Mouse (Mus musculus) gastrocnemius, postnatal 25 days (tissue): Measurements from ENCODE around the gene Ndufs4. TPM values are rescaled to one million over a fixed set of nuclear protein-coding genes. Genes with fewer than 3 reads are reported as not detected.
"Not testable (repeated sequence)": the region's sequence is repeated elsewhere in the genome, so short reads cannot be mapped to it uniquely, and the experiment has no call there.

Experiments used
- DNase-seq: peaks from one replicate; pipeline ENCODE4 v3.0.0; 2022
- total RNA-seq, 2 experiments: library from RNA; stranded (reverse); gene quantifications; 1 replicate in 1 of 2; 2 replicates in 1 of 2; pipeline ENCODE4 v1.2.3; 2021

Ndufs4 gene
- total RNA-seq, 2 experiments from 2014 or later: 347 to 361 TPM

- no peak for DNase-seq
These were observed 45.1 kb downstream of the Ndufs4 start for GRCm38 (mm10) chr13:114343001-114343400.

DNA sequence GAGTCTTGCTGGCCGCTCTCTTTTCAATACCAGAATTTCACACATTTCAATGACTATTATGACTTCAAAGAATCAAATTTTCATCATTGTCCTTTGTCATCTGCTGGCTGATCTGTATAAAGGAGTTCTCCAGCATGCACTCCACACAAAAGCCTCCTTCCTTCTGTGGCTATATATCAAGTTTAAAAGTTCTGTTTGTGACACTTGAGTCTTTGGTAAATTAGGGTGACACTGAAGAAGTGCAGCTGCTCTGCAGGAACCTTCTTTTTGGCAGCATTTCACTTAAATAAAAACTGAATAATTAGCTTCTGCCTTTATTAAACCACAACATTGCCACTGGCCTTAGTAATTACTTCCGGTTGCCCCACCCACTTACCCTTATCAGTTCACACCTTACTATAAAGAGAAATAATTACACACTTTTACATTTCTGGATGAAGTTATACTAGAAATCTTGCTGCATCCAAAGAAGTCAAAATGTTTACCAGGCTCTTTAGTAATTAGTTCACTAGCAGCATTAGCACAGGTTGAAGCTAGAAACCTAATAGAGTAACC is 68.1 kb downstream of the Ndufs4 start:
- DNase-seq: no peak

DNA sequence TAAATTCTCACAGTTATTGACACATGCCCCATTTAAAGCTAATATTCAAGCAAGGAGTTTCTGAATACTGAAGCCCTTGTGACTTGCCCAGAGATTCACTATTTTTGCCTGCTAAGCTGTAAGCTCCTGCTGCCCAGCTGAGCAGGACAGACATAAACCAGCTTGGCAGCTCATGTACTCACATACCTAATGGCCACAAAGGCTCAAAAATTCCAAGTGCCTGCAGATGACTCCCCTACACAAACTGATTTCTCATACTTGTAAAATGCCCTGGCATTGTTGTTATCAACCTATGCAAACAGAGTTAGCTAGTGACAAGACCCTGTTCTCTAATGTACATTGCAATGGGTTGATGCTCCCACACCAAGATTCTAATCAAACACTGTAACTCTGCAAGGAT is 68.9 kb downstream of the Ndufs4 start:
- no peak for DNase-seq

GRCm38 (mm10) chr13:114315374-114315773 is 72.7 kb downstream of the Ndufs4 start:
- no peak for DNase-seq

- DNase-seq: no peak
These were observed 73.1 kb downstream of the Ndufs4 start for GRCm38 (mm10) chr13:114314953-114315352.

- DNase-seq: no peak
These were observed 77.5 kb downstream of the Ndufs4 start for GRCm38 (mm10) chr13:114310591-114310990.

- no peak for DNase-seq
These were observed 83.4 kb downstream of the Ndufs4 start for GRCm38 (mm10) chr13:114304684-114305083.

GRCm38 (mm10) chr13:114303466-114304175 is 84.4 kb downstream of the Ndufs4 start:
- DNase-seq: no peak

DNA sequence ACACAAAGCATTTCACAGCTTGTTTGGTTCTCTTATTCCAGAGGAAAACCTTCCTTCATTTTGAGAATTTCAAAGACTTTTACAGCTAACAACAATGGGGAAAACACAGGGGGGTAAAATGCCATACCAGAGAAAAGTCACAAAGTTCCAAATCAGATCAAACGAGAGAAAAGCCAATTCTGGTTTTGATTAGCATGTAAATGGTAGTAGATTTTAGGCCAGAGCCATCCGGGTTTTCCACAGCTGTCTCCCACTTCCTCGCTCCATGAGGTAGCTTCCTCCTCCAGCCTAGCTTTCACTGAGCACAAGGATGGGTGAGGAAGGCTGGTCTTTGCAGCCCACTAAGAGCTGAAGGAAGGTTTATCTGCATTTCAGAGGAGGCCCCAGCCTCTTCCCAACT is 90.3 kb downstream of the Ndufs4 start:
- DNase-seq: no peak

GRCm38 (mm10) chr13:114296556-114296955 is 91.5 kb downstream of the Ndufs4 start:
- no peak for DNase-seq

DNA sequence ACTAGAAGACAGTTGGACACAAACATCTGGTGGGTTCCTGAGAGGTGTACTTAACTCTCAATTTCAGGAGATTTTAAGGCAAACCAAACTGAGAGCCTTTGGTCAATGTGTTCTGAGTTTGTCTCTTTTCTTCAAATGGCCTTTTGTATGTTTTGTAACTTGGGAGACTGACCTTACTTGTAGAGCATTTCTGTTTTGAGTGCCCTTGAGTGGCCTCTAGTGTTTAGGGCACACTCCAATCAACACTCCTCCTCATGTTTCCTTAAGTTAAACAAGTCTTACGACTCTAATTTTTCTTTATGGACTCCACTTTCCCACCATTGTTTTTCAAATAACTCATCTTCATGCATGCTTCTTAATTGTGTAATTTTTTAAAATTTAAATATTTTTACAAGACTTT is 98.6 kb downstream of the Ndufs4 start:
- DNase-seq: no peak

DNA sequence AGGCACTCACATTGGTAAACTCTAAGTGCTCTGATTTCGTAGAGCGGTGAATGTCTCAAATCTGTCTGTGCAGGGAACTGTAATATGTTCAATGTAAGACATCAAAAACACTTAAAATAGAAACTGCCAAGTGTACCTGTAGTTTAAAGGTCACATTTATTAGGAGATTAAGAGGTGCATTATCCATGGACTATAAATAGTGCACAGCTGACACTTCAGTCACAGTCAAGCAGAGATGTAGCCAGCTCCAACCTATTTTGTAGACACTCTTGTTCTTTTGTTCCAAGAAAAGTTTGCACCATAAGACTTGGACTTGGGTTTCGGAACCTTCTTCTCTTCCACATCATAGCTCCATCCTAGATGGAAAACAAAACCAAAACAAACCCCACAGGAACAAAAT is 99.5 kb downstream of the Ndufs4 start:
- no peak for DNase-seq

DNA sequence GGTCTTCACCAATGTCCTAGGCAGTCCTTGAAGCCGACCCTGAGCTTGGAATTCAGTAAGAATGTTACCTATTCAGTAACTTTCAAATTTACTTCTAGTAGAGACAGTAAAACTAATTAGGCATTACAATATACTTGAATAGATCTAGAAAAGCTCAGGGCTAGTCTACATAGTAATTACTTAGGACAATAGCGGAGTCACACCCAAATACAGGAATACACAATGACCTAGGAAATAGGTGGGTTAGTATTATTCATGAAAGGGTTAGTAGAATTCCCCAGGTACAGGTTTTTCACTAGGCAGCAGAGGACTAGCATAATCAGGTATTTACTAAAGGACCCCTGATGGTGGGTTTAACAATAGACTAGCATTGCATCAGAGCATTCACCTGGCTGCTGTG is 109.4 kb downstream of the Ndufs4 start:
- not testable (repeated sequence) for DNase-seq

- no peak for DNase-seq
These were observed 110.8 kb downstream of the Ndufs4 start for GRCm38 (mm10) chr13:114277277-114277676.

GRCm38 (mm10) chr13:114271410-114272105 is 116.5 kb downstream of the Ndufs4 start:
- no peak for DNase-seq

GRCm38 (mm10) chr13:114267741-114268140 is 120.3 kb downstream of the Ndufs4 start:
- DNase-seq: no peak

DNA sequence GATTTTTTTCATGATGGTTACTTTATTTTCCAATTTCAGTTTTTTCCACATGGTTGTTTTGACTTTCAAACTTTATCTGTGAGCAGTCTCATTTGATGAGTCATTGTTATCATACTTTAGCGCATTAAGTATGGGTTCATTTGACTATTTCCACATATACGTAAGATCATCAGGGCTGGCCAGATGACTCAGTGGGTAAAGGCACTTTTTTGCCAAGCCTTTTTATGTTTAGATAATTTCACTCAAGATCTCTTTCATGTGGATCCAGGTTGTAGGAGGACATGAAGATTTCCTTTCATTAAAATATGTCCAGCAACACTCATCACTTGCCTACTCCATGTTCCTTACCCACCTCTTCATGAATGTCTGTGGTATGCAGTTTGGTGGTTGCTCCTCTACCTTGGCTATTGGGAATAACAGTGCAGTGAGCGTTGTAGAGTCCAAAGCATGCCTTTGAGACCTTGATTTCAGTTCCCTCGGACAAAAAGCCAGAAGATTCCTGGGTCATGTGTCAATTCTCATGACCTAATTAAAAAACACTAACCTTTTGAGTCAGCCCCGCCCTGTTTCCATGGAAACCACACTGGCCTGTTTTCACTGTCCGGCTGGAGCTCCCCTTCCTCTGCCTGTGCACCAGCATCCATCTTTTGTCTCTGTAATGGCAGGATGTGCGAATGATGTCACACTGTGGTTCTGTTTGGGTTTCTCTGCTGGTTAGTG is 127.4 kb downstream of the Ndufs4 start:
- no peak for DNase-seq

DNA sequence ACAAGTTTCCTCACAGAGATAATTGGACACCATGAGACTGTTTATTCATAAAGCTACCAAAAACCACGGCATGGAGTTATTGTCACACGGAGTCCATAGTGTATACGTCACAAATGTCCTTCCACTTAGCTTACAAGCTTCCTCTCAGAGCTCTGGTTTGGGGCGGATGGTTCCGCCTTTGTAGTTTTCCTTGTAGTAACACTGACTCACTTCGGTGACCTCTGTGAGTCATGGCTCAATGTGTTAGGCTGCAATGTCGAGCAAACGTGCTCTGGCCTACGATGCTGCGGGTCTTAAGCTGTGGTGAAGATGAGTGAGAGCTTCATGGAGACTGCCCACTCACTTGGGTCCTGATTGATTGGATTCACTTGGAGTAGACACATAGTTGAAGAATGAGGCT is 133.4 kb downstream of the Ndufs4 start:
- no peak for DNase-seq
